Mouse (Mus musculus): ENCODE results near the gene Zfp600. TPM values are rescaled to one million over a fixed set of nuclear protein-coding genes. Genes with fewer than 3 reads are reported as not detected.
A peak's percentile ranks its signal among the peaks of the same experiment; 100 is the strongest.
"Not testable (repeated sequence)": the region's sequence is repeated elsewhere in the genome, so short reads cannot be mapped to it uniquely, and the experiment has no call there.

Gene Zfp600
- total RNA-seq (2021) = under 1 TPM in 1 of 2 experiments, not detected in 1; 0.79 TPM

DNA sequence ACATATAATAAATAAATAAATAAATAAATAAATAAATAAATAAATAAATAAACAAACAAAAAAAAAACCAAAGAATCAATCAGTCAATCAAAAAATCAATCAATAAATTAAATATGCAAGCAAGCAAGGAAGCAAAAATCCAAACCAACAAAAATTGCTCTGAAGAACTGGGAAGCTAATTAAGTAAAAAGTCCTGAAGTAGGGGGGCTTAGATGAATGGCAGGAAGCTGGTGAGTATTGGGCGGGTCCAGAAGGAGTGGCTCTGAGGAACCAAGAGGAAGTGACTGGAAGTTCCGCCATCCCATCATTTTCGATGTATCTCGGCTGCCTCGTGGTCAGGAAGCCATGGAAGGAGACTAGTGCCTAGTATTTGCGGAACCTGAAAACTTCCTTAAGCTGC, at the start of gene Zfp600:
Gene Zfp600, plus strand, starts transcription at position 301 of the 400 bp plus-strand sequence.
- DNase-seq = not testable (repeated sequence)

DNA sequence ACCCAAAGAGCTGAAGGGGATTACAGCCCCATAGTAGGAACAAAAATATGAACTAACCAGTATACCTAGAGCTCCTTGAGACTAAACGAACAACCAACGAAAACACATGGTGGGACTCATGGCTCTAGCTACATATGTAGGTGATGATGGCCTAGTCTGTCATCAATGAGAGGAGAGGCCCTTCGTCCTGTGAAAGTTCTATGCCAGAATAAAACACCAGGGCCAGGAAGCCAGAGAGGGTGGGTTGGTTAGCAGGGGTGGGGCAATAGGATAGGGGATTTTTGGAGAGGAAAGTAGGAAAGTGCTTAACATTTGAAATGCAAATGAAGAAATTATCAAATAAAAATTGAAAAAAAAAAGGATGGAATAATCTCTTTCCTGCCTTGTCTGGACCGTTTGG, 6.3 kb downstream of the Zfp600 start:
- not testable (repeated sequence) for DNase-seq

DNA sequence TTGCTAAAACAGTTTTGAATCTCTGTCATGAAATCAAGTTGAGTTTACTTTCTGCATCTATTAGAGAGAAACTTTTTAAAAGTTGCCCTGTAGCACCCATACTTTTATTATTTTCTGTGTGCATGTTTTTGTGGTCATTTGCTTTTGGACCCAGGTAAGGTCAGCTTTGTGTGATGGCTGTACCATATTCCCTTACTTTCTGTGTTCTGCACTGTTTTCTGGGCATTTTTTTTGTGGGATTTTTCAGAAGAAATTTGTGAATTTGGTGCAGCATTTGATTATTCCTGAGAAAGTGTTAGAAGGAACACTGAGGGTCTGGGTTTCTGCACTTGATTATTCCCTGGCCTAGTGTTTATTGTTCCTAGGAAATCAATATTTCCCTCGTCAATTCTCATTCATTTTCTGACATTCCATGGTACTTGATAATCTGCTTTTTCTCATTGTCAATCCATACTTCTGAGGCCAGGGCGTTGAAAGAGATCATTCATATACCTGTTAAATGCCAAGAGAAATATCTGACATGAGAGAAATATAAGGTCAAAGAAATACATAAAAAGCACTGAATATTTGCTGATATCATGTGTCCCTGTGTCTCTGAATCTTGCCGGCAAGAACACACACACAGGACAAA, 10.7 kb downstream of the Zfp600 start:
- not testable (repeated sequence) for DNase-seq

DNA sequence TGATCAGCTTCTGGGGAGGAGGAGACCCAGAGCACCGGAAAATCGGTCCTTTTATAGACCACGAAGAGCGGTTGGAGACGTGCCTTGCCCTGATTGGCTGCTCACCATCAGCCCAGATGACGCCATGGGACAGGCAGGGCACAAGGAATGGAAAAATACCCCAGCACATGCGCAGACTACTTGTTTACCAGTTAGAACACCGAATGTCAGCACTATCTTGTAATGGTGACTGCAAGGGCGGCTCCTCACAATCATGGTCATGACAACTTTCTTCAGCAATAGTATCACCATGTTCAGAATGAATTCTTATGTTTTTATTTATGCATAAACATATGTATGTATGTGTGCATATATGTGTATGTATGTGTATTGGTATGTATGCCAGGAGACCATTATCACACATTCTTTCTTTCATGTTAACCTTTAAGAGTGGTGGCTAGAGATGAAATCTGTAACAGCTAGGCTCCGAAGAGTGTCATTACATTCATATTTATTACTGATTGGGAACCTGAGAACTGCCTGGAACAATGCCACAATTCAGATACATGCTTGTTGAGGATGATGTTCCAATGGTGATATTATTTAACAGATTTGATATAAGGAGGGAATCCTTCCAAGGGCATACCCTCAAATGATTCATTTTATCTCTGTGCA, 11.4 kb downstream of the Zfp600 start:
- DNase-seq = peak; percentile 9

DNA sequence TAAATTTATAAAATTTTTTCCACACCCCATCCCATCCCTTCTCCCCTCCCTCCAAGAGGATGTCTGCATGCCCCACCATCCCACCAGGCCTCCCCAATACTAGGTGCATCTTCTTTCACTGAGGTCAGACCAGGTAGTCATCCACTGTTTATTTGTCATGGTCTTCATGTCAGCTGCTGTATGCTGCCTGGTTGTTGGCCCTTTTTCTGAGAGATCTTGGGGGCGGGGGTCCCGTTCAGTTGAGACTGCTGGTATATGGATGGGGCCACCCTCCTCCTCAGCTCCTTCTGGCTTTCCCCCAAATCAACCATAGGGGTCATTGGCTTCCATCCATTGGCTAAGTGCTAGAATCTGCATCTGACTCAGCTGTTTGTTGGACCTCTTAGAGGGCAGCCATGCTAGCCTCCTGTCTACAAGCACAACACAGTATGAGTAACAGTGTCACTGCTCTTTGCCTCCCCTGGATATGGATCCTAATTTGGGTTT, 12.1 kb downstream of the Zfp600 start:
- not testable (repeated sequence) for DNase-seq

DNA sequence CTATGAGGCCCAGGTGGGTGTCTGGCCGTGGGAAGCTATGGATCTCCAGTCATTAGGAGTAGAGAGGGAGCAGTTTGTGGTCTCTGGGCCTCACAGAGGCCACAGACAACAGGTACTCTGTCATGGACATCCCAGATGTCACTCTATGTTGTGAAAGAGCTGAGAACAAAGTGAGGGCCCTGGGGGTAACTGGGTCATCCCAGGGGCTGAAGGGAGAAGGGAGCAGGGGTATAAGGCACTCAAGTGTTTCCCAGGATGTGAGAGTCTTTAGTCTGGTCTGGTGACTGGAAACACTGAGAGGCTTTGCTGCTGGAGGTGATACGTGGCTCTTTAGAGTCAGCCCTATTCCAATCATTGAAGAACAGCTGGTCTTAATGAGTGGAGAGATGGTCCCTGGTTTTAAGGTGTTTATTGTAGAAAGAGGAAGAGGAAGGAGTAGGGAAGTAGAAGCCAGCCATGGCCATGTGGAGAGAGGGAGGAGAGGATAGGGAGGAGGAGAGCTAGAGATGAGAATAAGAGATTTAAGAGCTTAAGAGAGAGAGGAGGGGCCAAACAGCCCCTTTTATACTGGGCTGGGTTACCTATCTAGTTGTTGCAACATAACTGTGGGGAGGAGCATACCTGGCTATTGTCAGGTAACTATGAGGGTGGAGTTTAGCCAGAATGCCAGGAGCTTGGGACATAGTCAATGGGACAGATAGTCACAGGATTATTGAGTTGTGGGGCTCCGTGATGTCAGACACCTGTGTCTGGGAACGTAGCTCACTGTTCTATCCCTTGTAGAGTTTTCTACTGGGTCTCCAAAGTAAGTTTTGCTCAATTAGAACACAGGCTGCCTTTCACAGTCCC, 17.0 kb downstream of the Zfp600 start:
- DNase-seq = peak; percentile 27

DNA sequence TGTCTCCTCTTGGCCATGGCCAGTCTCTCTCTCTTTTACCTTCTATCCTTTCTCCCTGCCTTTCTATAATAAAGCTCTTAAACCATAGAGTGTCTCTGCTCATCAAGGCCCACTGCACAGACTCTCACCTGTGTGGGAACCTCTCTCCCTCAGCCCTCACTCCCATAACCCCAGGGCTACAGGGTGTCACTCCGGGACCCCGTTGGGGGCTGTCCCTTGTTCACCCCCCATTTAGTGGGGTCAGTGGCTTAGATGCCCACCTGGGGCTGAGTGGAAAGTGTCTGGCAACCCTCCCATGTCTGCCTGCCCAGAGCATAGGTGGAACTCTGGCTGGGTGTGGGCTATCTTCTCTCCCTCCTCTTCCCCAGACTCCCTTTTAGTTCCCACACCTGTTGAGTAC, 47.7 kb downstream of the Zfp600 start:
- not testable (repeated sequence) for DNase-seq

DNA sequence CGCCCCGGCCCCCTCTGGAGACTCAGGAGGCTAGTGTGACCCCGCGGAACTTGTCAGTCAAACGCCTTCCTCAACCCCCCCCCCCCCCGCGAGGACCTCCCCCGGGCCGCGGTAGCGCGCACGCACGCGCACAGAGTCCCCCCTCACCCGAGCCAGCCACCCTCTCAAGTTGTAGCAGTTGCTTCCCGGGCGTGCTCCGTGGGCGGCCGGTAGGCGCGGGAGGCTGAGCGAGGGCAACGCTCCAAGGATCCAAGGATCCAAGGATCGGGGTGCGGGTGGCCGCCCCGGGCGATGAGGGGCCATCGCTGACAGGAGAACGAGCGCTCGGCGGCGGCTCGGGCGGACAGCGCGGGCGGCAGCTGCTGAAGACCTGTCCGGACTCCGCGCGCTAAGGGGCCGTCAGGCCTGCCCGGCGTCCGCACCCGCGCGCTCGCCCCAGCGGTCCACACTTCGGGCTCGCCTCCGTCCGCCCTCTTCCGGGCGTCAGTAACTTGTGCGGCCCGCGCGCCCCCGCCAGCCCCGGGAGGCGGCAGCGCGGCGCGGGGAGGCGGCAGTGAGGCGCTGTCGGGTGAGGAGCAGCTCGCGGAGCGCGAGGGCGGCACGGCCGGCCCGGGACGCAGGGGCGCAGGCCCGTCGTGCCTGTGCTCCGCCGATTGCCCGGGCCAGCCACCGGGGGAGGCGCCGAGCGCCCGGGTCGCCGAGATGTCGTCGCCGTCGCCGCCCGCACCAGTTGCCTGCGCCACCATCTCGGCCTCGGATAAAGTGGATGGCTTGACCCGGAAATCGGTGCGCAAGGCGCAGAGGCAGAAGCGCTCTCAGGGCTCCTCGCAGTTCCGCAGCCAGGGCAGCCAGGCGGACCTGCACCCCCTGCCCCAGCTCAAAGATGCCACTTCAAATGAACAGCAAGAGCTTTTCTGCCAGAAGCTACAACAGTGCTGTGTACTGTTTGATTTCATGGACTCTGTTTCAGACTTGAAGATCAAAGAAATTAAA, 82.9 kb downstream of the Zfp600 start:
- DNase-seq = not testable (repeated sequence)

DNA sequence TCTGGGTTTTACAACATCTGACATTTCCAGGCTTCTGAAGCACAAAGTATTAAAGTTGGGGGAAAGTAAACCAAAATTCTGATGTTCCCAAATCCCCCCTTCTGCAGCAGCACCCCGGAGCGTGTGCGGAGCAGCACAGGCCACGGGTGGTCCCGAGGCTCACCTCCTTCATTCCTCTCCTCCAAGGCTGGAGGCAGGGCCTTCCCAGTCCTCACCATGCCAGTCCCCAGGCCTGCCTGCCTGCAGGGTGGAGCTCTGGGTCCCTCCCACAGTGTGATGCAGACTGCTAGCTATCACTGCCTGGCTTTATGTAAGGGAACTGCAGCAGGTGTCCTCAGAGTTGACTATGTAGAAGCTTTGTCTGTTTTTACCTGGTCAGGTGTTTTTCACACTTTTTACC, 85.5 kb downstream of the Zfp600 start:
- not testable (repeated sequence) for DNase-seq

Other genes starting within 250 kb of the Zfp600 start
- not detected for gene Zfp987, start 59.5 kb upstream of the Zfp600 start, total RNA-seq (2021)

Measured in heart, postnatal 4 days (tissue).